Mouse (Mus musculus) spleen, adult 18-20 months (tissue): ENCODE results near the gene Gm10644.

Source experiments
- DNase-seq, 2 experiments: peaks; one replicate each; pipeline ENCODE4 v3.0.0; 2022; ENCODE audit warnings: mixed read lengths in 2 of 2

The Gm10644 gene

DNA sequence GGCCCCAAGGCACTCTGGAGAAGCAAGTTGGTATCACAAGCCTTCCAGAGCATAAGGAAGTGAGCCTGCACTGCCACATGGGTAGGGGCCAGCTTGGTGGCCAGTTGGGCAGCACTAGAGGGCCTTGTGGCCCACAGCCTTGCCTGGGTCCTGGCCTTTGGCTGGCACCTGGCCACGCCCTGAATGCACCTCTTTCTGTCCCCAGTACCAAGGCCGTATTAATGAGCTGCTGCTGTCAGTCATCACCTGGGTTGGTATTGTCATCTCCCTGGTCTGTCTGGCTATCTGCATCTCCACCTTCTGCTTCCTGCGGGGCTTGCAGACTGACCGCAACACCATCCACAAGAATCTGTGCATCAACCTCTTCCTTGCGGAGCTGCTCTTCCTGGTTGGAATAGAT lies 20.8 kb downstream of the Gm10644 start:
- DNase-seq = no peak

DNA sequence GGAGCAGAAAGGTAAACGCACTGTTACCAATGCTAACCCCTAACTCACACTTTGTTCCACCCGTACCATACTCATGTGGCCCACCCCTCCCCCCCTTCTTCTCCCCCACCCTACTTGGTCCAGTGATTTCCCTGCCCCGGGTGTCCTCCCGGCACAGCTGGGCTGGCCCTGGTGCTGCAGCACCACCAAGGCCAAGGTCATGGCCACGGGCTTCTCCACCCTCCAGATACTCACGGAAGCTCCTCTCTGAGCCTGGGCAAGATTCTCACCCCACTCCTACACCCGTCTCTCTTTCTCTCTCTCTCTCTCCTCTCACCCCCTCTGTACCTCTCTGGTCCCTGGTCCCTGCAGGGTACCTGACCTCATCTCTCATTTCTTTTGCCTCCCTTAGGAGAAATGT lies 28.7 kb downstream of the Gm10644 start:
- no peak for DNase-seq

DNA sequence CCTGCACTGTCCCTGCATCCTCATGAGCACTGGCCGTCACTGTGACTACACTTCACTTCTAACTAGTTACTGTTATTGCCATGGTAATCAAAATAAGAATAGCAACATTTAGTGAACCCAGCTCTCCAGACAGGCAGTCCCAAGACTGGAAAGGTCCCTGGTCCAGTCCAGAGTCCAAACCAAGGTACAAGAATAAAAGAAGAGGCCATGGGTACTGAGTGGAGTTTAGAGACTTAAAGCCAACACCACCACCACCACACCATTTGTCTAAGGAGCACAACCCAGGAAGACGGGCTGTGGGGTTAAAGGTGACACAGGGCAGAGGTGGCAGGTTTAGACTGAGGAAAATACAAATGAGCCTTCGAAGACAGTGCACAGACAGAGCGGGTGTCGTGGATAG lies 30.4 kb downstream of the Gm10644 start:
- DNase-seq = no peak

DNA sequence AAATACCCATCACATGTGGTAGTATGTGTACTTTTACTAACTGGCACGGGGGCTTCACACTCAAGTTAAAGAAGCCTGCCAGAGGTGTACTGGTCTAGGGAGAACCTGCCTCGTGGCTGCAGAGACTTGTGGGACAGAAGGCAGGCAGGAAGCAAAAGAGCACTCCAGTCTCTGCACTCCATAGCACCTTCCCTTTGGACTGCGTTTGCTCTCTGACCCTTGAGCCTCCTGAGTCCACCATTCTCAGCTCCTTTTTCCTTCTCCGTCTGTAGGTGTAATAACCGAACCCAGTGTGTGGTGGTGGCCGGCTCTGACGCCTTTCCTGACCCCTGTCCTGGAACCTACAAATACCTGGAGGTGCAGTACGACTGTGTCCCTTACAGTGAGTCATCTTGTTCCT lies 32.3 kb downstream of the Gm10644 start:
- DNase-seq = no peak

DNA sequence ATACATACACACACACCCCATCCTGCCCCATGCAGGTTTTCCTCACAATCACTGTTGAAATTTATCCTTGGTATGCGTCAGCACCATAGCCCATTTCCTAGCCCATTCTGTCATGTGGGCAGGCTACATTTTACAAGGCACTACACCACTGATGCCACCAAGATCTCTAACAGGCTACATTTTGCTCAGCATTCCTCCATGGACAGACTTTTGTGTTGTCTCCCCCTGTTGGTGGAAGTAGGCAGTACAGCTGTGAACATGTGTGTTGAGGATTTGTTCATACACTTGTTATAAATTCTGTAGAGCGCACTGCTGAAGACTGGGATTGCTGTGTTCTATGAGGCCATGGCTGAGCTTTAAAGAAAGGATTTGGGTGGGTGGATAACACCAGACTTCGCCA lies 33.4 kb downstream of the Gm10644 start:
- DNase-seq = peak in 1 of 2 experiments; percentile 70

DNA sequence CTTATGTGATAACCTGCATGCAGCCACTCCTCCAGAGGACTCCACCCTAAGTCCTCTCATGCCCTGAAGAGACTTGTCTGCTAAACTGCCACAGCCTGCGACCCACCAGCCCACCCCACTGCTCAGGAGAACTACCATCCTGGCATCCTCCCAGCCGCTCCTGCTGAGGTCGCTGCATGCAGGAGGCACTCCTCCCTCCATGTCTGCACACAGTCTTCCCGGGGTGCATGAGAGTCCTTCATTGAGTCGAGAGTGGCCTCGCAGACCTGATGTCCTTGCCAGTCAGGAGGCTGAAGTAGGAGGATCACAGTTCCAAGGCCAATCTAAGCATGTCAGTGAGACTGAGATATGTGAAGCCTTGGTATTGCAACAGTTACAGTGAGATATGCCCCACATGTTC lies 37.4 kb downstream of the Gm10644 start:
- DNase-seq = no peak

DNA sequence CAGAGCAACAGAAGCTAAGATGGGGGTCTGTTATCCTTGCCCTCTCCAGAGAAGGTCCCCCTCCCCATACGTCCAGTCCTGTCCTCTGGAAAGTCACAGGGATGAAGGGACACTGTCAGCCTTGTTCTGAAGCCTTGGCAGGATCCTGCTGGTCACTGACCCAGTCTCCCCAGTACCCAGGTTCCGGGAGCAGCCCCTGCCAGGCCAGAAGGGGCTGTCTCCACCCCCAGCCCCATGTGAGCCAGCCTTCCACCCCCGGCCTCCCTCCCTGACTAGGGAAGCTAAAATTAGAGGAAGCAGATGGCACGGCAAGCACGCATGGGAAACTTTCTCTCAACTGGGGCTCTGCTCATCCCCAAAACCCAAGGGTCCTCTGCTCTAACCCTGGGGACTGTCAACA lies 39.0 kb downstream of the Gm10644 start:
- DNase-seq = no peak

DNA sequence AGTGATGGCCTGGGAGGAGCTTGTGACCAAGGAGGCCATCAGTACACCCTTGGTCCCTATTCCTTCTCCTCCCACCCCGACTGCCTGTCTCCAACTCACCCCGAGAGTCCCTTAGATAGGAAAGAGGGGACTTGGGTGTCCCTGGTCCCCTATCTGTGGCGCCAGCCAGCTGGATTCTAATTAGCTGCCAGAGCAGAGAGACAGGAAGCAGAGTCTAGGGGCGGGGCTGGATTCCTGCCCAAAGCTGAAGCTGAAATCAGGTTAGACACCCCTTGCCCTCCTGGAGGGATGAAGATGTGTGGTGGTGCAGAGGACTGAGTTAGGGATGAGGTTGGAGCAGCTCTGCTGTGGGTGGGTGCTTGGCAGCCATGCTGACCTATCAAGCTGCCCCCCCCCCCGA lies 40.1 kb downstream of the Gm10644 start:
- DNase-seq = no peak

DNA sequence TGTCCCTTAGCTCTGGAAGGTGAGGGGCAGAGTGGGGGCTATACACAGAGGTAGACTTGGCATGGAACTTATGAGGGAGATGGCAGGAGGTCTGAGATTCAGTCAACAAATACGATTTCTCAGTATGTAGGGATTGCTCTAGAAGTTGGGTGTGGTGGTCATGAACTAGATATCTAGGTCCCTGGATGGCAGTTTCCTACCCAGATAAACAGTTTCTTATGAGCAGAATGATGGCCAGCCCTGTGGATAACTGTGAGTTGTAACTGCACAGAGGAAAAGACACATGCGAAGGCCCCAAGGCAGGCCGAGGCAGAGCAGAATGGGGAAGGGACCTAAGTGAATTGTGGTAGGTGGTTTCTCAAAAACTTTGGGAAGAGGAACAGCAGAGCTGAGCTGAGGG lies 40.8 kb downstream of the Gm10644 start:
- DNase-seq = no peak

DNA sequence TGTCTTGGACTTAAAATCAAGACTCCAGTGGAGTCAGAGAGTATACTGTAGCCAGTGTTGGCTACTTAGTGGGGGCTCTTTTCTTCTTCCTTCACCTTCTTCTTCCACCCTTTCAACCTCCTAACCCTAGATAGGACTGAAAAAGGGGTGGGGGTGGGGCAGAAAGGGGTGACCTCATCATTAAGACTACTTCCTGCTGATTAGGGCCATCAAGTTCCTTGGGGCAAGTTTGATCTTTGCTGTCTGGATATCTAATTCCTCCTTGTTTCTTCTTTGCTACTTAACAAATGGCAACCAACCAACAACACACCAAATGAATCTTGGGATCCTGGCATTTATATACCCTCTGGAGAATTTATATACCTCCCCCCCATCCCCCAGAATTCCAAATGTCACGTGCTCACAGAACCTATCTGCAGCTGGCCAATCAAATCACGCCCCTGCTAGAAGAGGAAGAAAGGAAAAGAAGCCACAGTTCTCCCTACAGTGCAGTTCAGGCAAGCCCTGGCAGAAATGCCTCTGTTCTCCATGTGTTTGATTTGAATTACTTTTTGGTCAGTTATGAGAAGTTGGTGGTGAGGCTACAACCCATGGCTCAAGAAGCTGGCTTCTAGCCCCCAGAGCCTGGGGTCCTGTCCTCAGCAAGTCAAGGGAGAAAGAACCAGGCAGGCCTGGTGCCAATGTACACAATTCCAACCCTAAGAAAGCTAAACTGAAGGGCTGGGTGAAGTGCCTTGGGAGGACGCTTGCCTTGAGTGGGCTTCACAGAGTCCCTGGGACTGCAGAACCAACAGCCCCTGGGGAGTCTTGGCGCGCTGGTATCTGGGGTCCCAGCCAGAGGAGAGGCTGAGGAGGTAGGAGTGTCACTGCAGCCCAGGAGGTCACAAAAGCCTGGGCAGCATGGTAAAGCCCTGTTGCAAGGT lies 42.9 kb downstream of the Gm10644 start:
- DNase-seq = no peak

DNA sequence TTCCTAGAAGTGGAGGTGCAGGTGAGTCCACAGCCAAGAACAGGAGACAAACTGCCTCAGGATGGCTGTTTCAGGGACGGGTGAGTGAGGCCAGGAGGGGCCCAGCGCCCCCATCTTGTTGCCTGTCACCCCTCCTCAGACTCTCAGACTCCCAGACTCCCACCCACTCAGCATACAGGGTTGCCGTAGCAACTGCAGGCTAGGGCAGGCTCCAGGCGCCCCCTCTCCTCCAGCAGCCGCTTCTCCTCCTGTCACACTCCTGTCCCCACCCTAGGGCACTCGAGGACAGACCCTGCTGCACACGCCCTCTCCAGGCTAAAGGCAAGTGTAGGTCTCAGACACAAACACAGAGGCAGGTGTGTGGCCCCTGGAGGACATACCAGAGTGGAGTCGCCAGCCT lies 45.7 kb downstream of the Gm10644 start:
- no peak for DNase-seq

DNA sequence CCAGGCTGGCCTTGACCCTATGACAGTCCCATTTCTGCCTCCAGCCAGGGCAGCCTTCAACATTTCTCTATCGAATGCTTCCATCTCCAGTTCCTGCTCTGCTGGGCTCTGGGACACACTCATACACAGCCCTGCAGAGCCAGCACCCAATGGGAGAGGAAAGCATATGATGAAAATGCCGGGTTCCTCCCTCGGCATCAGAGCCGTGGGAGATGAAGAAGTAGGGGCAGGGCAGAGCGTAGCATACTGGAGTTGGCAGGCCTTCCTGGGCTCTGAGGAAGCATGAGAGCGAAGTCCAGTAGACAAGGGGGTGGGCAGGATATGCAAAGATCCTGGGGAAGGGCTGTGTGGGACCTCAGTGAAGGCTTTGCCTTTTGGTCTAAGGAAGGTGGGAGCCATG lies 46.4 kb downstream of the Gm10644 start:
- no peak for DNase-seq

DNA sequence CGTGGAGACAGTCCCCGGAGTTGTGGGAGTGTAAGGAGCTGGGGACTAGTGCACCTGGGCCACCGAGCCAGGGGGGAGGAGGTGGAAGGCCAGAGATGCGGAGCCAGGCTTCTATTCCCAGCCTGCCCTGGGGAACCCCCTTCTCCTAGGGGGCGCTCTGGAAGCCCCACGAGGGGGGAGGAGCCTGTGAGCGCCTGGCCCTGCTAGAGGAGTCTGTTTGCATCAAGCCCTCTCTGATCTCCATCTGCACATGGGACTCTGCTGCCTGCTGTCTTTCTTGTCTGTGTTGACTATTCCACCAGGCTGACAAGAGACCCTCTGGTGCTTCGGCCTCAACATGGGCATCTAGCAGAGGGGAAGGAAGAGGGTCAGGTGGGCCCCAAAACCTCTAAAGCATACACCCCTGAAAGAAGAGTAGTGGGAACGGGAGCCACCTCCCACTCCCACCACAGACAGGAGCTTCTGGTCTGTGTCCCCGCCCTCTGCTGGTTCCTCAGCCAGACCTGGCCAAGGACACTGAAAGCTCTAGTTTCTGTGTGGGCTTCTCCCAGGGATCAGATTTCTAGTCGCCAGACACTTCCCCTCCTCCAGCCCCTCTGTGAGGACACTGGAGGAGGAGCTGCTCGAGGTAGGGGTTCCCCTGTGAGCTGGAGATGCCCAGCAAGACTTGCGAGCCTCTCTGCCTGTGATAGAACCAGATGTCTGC lies 51.9 kb downstream of the Gm10644 start:
- DNase-seq = no peak

DNA sequence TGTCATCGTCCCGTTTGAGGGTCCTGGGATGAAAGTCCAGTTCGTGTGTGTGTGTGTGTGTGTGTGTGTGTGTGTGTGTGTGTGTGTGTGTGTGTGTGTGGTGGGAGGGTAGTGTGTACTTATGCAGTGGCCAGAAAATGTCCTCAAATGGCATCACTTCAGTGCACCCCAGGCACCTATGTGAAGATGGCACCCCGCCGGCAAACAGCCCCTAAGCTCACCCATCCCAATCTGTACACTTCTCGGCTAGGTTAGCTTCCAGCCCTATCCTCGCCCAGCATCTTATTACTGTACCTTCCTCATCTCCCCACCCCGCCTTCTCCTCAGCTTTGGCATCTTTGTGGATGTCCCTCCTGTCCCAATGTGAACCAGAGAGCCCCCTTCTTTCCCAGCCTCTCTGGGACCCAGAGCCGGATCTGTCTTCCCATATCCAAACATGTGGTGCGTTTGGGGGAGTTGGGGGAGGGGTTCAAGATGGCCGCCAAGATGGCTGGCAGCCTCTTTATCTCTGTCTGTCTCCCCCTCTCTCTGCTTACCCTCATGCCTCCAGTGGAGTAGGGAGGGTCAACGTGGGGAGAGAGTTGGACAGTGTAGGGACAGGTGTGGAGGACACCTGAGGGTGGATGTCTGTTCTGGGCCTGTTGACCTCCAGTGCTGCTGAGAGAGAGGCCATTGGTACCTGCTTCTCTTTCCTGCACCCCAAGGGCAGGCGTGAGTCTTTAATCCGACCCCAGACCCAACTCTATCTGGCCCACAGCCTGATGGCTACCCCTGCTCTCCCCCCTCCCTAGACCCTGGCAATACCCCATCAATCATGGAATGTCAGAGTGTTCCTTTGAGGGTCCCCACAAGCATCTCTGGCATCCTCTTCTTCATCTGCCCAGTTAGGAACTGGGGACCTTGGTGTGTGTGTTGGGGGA lies 53.2 kb downstream of the Gm10644 start:
- DNase-seq = no peak

DNA sequence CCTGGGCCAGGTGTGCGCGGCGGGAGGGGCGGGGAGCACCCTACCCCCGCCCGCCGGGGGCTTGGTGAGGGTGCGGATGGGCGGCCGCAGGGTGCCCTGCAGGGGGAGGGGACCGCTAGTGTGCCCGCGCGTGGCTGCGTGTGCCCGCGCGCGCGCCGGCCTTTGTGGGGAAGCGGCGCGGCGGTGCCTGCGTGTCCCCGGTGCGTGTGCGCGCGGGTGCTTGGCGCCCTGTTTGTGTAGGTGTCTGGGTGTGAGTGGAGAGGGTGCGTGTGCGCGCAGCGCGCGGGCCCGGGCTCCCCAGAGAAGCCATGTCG lies 54.1 kb downstream of the Gm10644 start:
- no peak for DNase-seq

DNA sequence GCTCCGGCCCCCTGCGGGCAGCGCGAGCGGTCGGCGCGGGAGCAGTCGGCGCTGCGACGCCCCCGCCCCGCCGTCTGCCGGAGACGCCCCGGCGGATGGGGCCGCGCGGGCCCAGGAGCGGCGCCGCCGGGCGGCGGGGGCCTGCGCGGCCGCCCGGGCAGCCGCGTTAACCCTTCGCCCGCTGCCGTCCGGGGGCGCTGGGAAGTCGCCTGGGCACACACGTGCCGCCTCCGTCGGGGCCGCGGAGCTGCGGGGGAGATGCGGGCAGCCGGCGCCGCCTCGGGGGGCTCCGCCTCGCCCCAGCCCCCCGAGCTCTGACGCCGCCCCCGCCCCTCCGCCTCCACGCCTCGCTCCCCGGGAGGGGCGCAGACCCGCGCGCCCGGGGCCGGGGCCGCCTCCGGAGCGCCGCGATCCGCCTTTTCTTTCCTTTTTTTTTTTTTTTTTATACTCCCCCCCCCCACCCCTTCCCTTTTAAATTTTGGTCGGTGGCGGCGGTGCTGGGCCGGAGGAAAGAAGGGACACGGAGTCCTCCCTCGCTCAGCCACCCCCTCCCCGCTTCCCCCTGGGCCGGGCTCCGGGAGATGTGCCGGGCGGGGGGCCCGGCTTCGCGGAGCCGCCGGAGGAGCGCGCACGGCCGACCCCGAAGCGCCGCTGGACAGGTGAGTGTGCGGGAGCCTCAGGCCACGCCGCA lies 54.6 kb downstream of the Gm10644 start:
- no peak for DNase-seq

DNA sequence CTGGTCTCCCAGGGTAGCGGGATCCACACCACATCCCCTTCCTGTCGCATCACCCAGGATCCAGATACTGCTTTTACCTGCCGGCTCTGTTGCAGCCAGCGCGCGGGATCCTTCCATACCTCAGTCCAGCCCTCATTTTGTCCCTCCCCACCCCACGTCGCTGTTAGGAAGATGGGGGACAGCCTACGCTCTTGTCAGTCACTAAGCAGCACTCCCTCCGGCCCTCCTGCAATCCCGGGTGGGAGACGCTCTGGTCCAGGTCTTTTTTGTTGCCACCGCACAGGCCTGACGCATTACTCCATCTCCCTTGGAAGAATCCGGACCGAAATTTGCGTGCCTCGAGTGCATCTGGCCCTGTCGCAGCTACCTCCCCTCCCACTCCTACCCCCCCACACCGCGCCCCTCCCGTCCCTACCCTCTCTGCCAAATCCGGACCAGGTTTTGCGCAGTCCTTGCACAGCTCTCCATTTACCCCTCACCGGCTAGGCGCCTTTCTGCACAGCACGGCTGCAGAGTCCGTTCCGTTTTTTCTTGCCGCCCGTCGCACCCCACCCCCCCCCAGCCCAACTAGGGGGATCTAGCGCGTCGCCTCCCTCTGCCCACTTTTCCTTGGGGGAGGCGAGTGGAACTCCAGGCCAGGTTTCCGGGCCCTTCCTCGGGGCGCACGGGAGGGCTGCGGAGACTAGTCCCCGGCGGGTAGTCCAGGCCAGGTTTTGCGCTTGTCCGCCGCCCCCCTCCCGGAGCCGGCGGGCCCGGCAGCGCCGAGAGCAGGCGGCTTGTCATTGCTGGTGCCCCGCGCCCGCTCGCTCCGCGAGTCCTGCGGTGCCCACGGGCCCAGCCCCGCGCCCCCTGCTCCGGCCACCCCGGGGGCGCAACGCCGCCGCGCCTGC lies 55.4 kb downstream of the Gm10644 start, which contains the start of gene Adgrl1:
Adgrl1 (plus strand) TSS at position 743 of the 890 bp plus-strand sequence.
- DNase-seq = peak; percentile 70 to 81

DNA sequence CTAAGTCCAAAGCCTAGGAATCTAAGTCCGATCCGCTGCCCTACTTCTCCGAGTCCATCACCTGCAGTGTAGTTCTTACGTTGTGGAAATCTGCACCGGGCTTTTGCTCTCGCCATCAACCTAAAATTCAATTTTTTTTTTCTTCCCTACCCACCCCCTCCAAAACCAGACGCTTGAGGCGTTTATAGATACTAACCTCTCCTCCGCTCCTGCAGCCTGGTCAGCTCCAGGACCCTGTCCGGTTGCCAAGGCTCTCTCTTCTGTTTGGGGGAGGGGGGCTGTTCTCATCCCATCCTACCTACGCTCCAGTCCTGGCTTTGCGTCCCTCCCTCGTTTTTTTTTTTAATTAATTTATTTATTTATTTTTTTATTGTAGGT lies 56.0 kb downstream of the Gm10644 start:
- DNase-seq = no peak

DNA sequence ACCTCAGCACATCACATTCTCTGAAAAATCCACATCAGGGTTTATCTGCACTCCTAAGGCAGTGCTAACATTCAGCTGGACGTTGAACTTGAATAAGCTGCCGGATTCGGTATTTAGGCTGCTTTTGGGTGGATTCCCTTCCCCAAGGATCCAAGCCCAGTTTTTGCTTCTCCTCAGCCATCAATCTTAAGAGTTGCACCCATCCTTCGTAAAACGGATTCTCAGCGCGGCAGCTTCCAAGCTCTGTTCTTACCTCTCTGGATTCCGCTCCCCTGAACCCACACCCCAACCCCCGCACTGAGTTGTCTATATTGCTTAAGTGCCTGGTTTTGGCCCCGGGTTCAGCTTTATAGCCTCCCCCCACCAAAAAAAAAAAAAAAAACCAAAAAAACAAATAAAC lies 56.5 kb downstream of the Gm10644 start:
- no peak for DNase-seq

DNA sequence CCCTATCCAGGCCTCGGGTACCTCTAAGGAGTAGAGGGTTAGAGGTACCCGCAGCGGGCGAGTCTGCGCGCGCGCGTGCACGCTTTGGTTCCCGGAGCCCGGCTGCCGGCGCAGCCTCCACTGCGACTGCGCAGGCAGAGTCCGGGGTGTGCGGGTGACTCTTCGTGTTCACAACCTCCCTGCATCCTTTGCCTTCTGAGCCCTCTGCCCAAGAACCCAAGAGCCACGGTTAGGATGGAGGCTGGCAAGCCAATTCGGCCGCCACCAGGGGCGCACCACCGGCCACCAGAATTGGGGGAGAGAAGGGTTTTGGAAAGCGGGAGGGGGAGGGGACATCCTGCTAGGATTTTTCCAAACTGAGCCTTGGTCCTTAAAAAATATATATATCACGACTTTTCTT lies 57.8 kb downstream of the Gm10644 start:
- peak in 1 of 2 experiments; percentile 56 for DNase-seq

DNA sequence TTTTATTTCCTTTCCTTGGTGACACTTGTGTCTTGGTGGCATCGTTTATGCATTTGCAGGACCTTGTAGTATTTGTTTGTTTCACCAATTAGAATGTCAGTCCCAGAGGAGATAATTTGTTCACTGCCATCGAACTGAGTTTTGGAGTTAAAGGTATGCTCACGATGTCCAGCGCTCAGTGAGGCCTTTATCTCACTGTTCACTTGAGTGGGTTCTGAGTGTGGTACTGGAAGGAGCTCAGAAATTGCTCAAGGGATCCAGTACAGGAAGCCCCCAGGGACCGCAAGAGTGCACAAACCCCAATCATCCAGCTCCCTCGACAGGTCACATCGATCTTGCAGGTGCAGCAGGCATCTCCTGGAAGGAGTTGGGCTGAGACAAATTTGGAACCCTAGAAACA lies 58.5 kb downstream of the Gm10644 start:
- no peak for DNase-seq

DNA sequence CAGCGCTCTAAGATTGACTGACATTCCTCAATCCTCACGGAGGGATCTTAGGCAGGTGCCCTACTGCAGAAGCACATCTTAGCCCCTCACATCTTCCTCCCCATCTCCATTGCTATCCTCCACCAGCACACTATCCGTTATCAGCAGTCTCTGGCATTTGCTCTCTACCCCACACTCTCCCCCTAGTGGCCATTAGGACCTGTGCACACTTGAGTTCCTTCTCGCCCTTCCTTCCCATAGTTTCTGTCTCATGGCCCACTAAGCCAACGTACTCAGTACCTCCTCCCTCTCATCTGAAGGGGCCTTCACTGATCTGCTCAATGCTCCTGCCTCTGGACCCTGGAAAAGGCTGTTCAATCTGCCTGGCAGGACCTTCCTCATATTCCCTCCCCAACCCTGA lies 59.1 kb downstream of the Gm10644 start:
- DNase-seq = no peak
